Mouse (Mus musculus) stomach, embryonic 14.5 days (tissue): ENCODE measurements around the gene Tor3a. TPM values are rescaled to one million over a fixed set of nuclear protein-coding genes. Genes with fewer than 3 reads are reported as not detected.
A peak's percentile ranks its signal among the peaks of the same experiment; 100 is the strongest.

Experiments used
- ATAC-seq: fragments of 200-750 bp; cut with Nextera tagmentation; 2 replicates; pipeline ENCODE4 v1.8.0; 2017; ENCODE audit warnings: low read depth, moderate TSS enrichment; ENCODE audit not compliant: insufficient number of reproducible peaks, insufficient read depth, low FRiP score
- H3K27ac ChIP-seq: fragments of 300-500 bp; sonication (generic); 2 replicates; pipeline ENCODE4 v1.5.1; 2014; ENCODE audit warnings: mild to moderate bottlenecking, low read length, moderate library complexity, mixed read lengths
- H3K27me3 ChIP-seq: fragments of 300-500 bp; sonication (generic); 2 replicates; pipeline ENCODE4 v1.6.1; 2014; ENCODE audit warnings: low read length, control low read depth, mixed read lengths; ENCODE audit not compliant: control insufficient read depth, insufficient read depth
- H3K36me3 ChIP-seq: fragments of 300-500 bp; sonication (generic); 2 replicates; pipeline ENCODE4 v1.6.1; 2014; ENCODE audit warnings: mild to moderate bottlenecking, control low read depth, low read length, moderate library complexity, mixed read lengths; ENCODE audit not compliant: control insufficient read depth, insufficient read depth
- H3K4me1 ChIP-seq: fragments of 300-500 bp; sonication (generic); 2 replicates; pipeline ENCODE4 v1.6.1; 2014; ENCODE audit warnings: low read length, control low read depth, mixed read lengths; ENCODE audit not compliant: control insufficient read depth, insufficient read depth
- H3K4me2 ChIP-seq: fragments of 300-500 bp; sonication (generic); replicated peaks from 2 replicates; pipeline ENCODE4 v1.6.1; 2014; ENCODE audit warnings: low read depth, low read length, control low read depth
- H3K4me3 ChIP-seq: fragments of 300-500 bp; sonication (generic); 2 replicates; pipeline ENCODE4 v1.5.1; 2014; ENCODE audit warnings: low read depth, low read length, control low read depth
- H3K9ac ChIP-seq: fragments of 300-500 bp; sonication (generic); replicated peaks from 2 replicates; pipeline ENCODE4 v1.6.1; 2014; ENCODE audit warnings: low read depth, mild to moderate bottlenecking, control low read depth, low read length, moderate library complexity, mixed read lengths
- H3K9me3 ChIP-seq: fragments of 300-500 bp; sonication (generic); 2 replicates; pipeline ENCODE4 v1.6.1; 2016; ENCODE audit warnings: low read depth, low read length, control low read depth; ENCODE audit not compliant: control insufficient read depth
- WGBS: fragments of 180-500 bp; shearing (Covaris S2); extraction: QIAGEN DNeasy Blood & Tissue Kit; methylation state at CpG from one replicate; pipeline ENCODE4 v1.1.7; 2014; 5-methylcytosine and 5-hydroxymethylcytosine counted together
- polyA plus RNA-seq: library from polyadenylated mRNA; unstranded; fragments of >200 nt; fragmentation: Nextera tagmentation; extraction: Ambion mirVana; gene quantifications from 2 replicates; pipeline ENCODE4 v1.2.1, GENCODE M21; 2014

Gene Tor3a
- polyA plus RNA-seq = 13.3 and 15.0 TPM in 2 replicates

DNA sequence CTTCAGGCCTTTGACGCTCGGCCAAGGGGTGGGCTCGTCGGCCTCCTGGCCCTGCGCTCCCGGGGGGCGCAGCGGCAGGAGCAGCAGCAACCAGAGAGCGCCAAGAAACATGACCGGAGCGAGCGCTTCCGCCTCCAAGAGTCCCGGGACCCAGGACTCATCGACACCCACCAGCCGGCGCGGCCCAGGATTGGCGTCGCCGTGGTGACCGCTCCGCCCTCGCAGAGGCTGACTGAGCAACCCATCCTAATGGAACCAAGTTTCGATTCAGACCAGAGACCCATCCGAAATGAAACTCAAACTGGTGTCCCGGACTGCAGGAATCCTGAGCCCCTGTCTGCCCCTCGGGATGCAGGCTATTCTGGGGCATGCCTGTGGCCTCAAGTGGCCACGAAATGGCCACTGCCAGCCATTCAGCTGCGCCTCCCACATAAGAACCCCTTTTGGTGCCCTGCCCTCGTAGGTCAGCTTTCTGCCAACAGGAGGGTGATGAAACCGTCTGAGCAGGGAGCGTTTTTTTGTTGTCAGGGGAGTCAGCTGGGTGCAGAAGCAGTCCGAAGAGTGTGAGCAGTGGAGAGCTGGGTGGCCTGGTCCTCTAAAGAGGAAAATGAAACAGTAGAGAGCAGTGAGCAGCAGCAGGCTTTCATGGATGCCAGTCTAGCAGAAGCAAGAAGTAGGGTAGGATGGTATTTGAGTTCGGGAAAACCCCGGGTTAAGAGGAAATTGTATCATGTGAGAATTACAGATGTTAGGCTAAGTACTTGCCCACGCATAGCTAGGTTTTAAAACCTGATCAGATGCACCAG is at the start of gene Tor3a:
Gene Tor3a (minus strand): TSS at position 162 of the 806 bp plus-strand sequence.
- Histone ChIP-seq H3K4me2 (peak within 1 kb of the TSS; percentile 97), H3K36me3 (0 out of 2 replicates have a peak, but pooled peaks cover 1% of the 10 kb centered on the region), H3K4me1 (peaks cover 4% of the 10 kb centered on the region; the same call in 1 of the 2 replicates), H3K9ac (peak within 1 kb of the TSS; percentile 33), H3K27ac (no peak within 1 kb of the TSS), H3K9me3 (no peaks in the 10 kb centered on the region), H3K27me3 (no peaks in the 10 kb centered on the region), H3K4me3 (peak within 1 kb of the TSS; percentile 51)
- ATAC-seq = peak; percentile 85
- 9% methylated on average over 37 of the region's 37 CpGs for WGBS

DNA sequence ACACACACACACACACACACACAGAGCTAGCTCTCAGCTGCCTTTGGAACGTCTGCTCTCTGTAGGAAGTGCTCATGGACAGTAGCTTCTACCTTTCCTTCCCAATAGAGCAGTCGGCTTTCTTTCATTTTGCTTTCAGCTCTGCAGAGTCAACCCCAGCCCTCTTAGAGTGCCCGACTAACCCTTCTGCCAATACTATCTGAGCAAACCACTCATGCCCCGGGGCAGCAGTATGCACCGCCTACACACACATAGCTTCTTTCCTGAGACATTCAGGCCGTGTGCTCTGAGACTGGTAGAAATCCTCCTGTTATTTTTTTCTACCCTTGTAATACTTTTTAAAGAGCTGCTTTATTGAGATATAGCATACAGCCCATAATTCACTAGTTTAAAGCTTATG is 47.9 kb upstream of the Tor3a start:
- H3K27ac ChIP-seq = no peak overlapping the region
- H3K27me3 ChIP-seq = no peaks in the 10 kb centered on the region
- ATAC-seq = no peak
- 55% methylated on average over 6 of the region's 6 CpGs for WGBS
- no peaks in the 10 kb centered on the region for H3K9me3 ChIP-seq
- no peak overlapping the region for H3K4me3 ChIP-seq
- 0 out of 2 replicates have a peak, but pooled peaks cover 4% of the 10 kb centered on the region for H3K4me1 ChIP-seq
- H3K4me2 ChIP-seq = no peak overlapping the region
- no peaks in the 10 kb centered on the region for H3K36me3 ChIP-seq
- H3K9ac ChIP-seq = no peak overlapping the region

DNA sequence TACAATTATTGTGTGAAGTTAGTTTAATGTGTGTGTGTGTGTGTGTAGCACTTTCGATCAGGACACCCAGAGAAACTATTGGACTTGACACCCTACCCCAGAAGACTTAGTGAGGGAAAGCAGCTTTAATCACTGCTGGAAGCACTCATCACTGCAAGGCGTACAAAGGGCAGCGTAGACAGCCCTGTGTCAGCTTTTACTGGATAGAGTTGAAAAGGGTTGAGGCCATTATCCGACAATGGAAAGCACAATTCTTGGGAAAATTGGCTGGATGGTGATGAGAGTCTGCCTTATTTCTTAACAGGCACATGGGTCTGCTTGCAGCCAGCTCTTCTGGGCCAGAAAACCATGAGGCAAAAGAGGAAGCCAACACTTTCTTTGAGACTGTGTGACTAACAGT is 45.9 kb upstream of the Tor3a start:
- Histone ChIP-seq H3K27me3 (no peaks in the 10 kb centered on the region), H3K4me2 (no peak overlapping the region), H3K27ac (no peak overlapping the region), H3K9ac (no peak overlapping the region), H3K9me3 (no peaks in the 10 kb centered on the region), H3K4me1 (peaks cover 4% of the 10 kb centered on the region; the same call in 1 of the 2 replicates), H3K4me3 (no peak overlapping the region), H3K36me3 (no peaks in the 10 kb centered on the region)
- 62% methylated on average over 4 of the region's 4 CpGs for WGBS
- no peak for ATAC-seq

GRCm38 (mm10) chr1:156718950-156719805 is 45.0 kb upstream of the Tor3a start, which contains the start of gene Fam20b:
TSS of gene Fam20b (minus strand) at chr1:156719086.
- 1% methylated on average over 35 of the region's 47 CpGs for WGBS
- Histone ChIP-seq H3K4me1 (peaks cover 4% of the 10 kb centered on the region; the same call in 1 of the 2 replicates), H3K9ac (peak within 1 kb of the TSS; percentile 80), H3K27me3 (no peaks in the 10 kb centered on the region), H3K4me3 (peak within 1 kb of the TSS; percentile 88), H3K27ac (peak within 1 kb of the TSS; percentile 93), H3K4me2 (peak within 1 kb of the TSS; percentile 56), H3K9me3 (no peaks in the 10 kb centered on the region), H3K36me3 (no peaks in the 10 kb centered on the region)
- ATAC-seq = peak; percentile 98

DNA sequence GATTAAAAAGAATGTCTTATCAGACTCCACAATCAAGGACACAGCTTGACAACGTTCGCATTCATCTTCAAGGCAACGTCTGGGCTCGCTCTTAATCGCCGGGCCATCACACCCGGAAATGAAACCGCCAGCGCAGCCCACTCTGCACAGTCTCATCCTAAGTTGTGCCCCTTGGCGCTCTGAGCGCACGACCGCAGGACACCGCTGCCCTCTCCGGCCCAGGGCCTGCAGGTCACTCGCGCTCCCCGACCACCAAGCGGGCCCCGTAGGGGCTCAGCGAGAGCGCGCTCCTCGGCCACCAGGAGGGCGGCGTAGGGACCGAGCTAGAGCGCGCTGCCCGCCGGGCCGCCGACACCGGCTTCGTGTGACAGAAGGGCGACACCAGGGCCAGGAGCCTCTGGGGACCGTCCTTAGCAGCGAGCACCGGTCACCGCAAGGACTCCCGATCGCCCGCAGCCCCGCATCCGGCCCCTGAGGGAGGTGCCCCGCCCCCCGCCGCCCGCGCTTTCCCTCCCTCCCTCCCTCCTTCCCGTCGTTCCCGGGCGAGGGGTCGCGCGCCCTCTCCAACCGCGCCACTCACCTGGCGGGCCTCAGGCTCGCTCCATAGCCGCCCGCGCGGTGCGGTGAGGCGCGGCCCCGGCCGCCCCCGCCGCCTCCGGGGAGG is 44.3 kb upstream of the Tor3a start:
- H3K27ac ChIP-seq = peak overlapping the region; percentile 93
- 1% methylated on average over 64 of the region's 73 CpGs for WGBS
- peak overlapping the region; percentile 56 for H3K4me2 ChIP-seq
- peak overlapping the region; percentile 80 for H3K9ac ChIP-seq
- H3K4me3 ChIP-seq = peak overlapping the region; percentile 88
- no peak; the same call in none of the 2 replicates for ATAC-seq
- no peaks in the 10 kb centered on the region for H3K27me3 ChIP-seq
- no peaks in the 10 kb centered on the region for H3K9me3 ChIP-seq
- H3K4me1 ChIP-seq = peaks cover 4% of the 10 kb centered on the region; the same call in 1 of the 2 replicates
- no peaks in the 10 kb centered on the region for H3K36me3 ChIP-seq

DNA sequence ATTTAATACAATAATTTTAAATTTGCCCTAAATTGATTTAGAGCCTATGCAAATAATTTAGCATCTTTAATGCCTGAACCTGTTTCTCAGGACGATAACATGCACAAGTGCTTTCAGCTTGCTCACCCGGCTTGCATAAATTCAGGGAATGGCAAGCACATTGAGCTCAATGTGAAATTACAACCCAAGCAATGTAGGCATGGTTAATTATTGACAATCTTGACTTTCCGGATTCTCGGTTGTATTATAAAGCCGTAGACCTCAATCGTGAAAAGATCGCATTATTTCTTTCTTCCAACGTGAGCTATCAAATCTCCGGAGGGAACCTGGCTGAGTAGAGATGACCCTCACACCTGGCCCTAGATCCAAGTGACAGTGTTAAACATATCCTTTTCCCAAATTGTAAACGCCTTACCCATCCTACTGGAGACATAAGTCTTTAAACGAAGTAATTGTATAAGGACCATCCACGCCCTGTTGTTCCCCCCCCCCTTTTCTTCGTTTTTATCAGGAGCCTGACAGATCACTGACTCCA is 43.7 kb upstream of the Tor3a start:
- 13% methylated on average over 13 of the region's 13 CpGs for WGBS
- Histone ChIP-seq H3K27ac (peak overlapping the region; percentile 93), H3K4me1 (peaks cover 4% of the 10 kb centered on the region; the same call in 1 of the 2 replicates), H3K4me3 (peak overlapping the region; percentile 88), H3K9me3 (no peaks in the 10 kb centered on the region), H3K27me3 (no peaks in the 10 kb centered on the region), H3K4me2 (peak overlapping the region; percentile 56), H3K9ac (peak overlapping the region; percentile 80), H3K36me3 (no peaks in the 10 kb centered on the region)
- no peak for ATAC-seq

- H3K27ac ChIP-seq = no peak overlapping the region
- H3K9me3 ChIP-seq = no peaks in the 10 kb centered on the region
- no peak overlapping the region for H3K9ac ChIP-seq
- no peak for ATAC-seq
- H3K4me2 ChIP-seq = no peak overlapping the region
- H3K27me3 ChIP-seq = no peaks in the 10 kb centered on the region
- 87% methylated on average over 6 of the region's 6 CpGs for WGBS
- no peaks in the 10 kb centered on the region for H3K36me3 ChIP-seq
- no peak overlapping the region for H3K4me3 ChIP-seq
- peaks cover 4% of the 10 kb centered on the region; the same call in 1 of the 2 replicates for H3K4me1 ChIP-seq
Observed at GRCm38 (mm10) chr1:156716681-156717080, 42.5 kb upstream of the Tor3a start.
